Mouse (Mus musculus): ENCODE data around the gene Tomm40l.

DNA sequence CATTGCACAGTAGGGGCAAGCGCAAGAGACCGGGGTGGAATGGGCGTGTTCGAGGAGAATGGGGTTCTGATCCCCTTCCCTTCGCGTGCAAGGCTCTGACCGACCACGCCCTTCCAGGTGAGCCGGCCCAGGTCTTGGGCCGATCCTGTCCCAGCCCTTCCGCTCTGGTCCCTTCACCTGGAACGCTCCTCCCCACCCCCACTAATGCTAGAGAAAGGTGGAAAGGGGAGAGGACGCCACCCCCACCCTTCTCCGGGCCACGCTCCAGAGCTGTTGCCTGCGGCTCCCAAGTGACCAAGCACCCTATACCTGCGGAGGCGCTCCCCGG, 48.2 kb upstream of the Tomm40l start:
- no peak for TF ChIP-seq CTCF (IDR thresholded peaks at IDR 0.05; ENCODE audit: low read depth)
- no peak for TF ChIP-seq EP300 (IDR thresholded peaks at IDR 0.05; ENCODE audit: low read depth)
